Mouse (Mus musculus) MEL (cell line): ENCODE measurements at regions not wholly inside any gene's neighbourhood (a gene's known extent, or its start where the extent isn't known, plus 50 kb on each side); places are given as distances from the start of the nearest gene placed in this dataset.
A peak's percentile ranks its signal among the peaks of the same experiment; 100 is the strongest.
"Not testable (repeated sequence)": the region's sequence is repeated elsewhere in the genome, so short reads cannot be mapped to it uniquely, and the experiment has no call there.

ENCODE experiments used
- DNase-seq: peaks from one replicate; pipeline ENCODE4 v3.0.0; 2011; ENCODE audit warnings: low read depth, low spot score
- H3K27ac ChIP-seq: 2 replicates; pipeline ENCODE4 v1.5.1; 2012; ENCODE audit warnings: low read depth, mild to moderate bottlenecking, control low read depth, low read length, moderate library complexity; ENCODE audit not compliant: control insufficient read depth
- H3K27me3 ChIP-seq, 2 experiments: fragments of 150-350 bp in 1 of 2; sonication (generic) in 1 of 2; 2 replicates each; pipeline ENCODE4 v1.6.1; 2012; ENCODE audit warnings: low read length in 2 of 2, mild to moderate bottlenecking in 2 of 2, improper control_type of control experiment in 1 of 2, moderate library complexity in 1 of 2; ENCODE audit not compliant: insufficient read depth in 2 of 2, control insufficient read depth in 1 of 2
- H3K36me3 ChIP-seq, 2 experiments: 2 replicates each; pipeline ENCODE4 v1.6.1; 2012 to 2014; ENCODE audit warnings: low read length in 2 of 2, improper control_type of control experiment in 1 of 2, inconsistent platforms in 1 of 2, mild to moderate bottlenecking in 1 of 2; ENCODE audit not compliant: insufficient read depth in 2 of 2, control insufficient read depth in 1 of 2
- H3K4me1 ChIP-seq, 2 experiments: fragments of 150-350 bp in 1 of 2; sonication (generic) in 1 of 2; 2 replicates each; pipeline ENCODE4 v1.6.1; 2012; ENCODE audit warnings: low read length in 2 of 2, improper control_type of control experiment in 1 of 2, mild to moderate bottlenecking in 1 of 2; ENCODE audit not compliant: insufficient read depth in 2 of 2, control insufficient read depth in 1 of 2
- H3K4me3 ChIP-seq, 2 experiments: fragments of 150-350 bp in 1 of 2; sonication (generic) in 1 of 2; 2 replicates each; pipeline ENCODE4 v1.5.1; 2012; ENCODE audit warnings: low read depth in 2 of 2, low read length in 2 of 2, mild to moderate bottlenecking in 2 of 2, moderate library complexity in 2 of 2, control low read depth in 1 of 2, improper control_type of control experiment in 1 of 2; ENCODE audit not compliant: control insufficient read depth in 1 of 2, insufficient read depth in 1 of 2
- H3K79me2 ChIP-seq: 2 replicates; pipeline ENCODE4 v1.6.1; 2012; ENCODE audit warnings: mild to moderate bottlenecking, low read length, moderate library complexity; ENCODE audit not compliant: control insufficient read depth, poor library complexity, insufficient read depth
- H3K9ac ChIP-seq: 2 replicates; pipeline ENCODE4 v1.6.1; 2012; ENCODE audit warnings: low read depth, mild to moderate bottlenecking, control low read depth, low read length, moderate library complexity; ENCODE audit not compliant: control insufficient read depth, poor library complexity, severe bottlenecking
- H3K9me3 ChIP-seq: fragments of 150-350 bp; sonication (generic); replicated peaks from 2 replicates; pipeline ENCODE4 v1.6.1; 2012; ENCODE audit warnings: mild to moderate bottlenecking, low read length, improper control_type of control experiment, moderate library complexity; ENCODE audit not compliant: insufficient read depth
- CHD2 ChIP-seq: IDR thresholded peaks from 2 replicates; pipeline ENCODE4 v1.6.1; 2011; ENCODE audit warnings: low read length, improper control_type of control experiment
- CTCF ChIP-seq, 3 experiments: IDR thresholded peaks in 2 of 3; conservative IDR thresholded peaks in 1 of 3; 2 replicates each; pipeline ENCODE4 v1.5.1; 2011 to 2012; ENCODE audit warnings: low read length in 3 of 3, low read depth in 2 of 3, mild to moderate bottlenecking in 2 of 3, improper control_type of control experiment in 1 of 3, inconsistent platforms in 1 of 3, mixed read lengths in 1 of 3, moderate library complexity in 1 of 3; ENCODE audit not compliant: control insufficient read depth in 1 of 3, insufficient read depth in 1 of 3, poor library complexity in 1 of 3, severe bottlenecking in 1 of 3
- ELF1 ChIP-seq: IDR thresholded peaks from 2 replicates; pipeline ENCODE4 v1.6.1; 2014; ENCODE audit warnings: low read depth, mild to moderate bottlenecking, inconsistent platforms, low read length, improper control_type of control experiment, moderate library complexity
- ETS1 ChIP-seq: IDR thresholded peaks from 2 replicates; pipeline ENCODE4 v1.6.1; 2012; ENCODE audit warnings: low read depth, mild to moderate bottlenecking, inconsistent platforms, low read length, improper control_type of control experiment, moderate library complexity
- MEF2A ChIP-seq: IDR thresholded peaks from 2 replicates; pipeline ENCODE4 v1.6.1; 2014; ENCODE audit warnings: low read depth, mild to moderate bottlenecking, inconsistent platforms, low read length, improper control_type of control experiment; ENCODE audit not compliant: poor library complexity, insufficient replicate concordance, severe bottlenecking; ENCODE audit errors: extremely low read depth
- MYC ChIP-seq: IDR thresholded peaks from 2 replicates; pipeline ENCODE4 v1.6.1; 2011; ENCODE audit warnings: low read depth, mild to moderate bottlenecking, low read length, improper control_type of control experiment, moderate library complexity
- RAD21 ChIP-seq: IDR thresholded peaks from 2 replicates; pipeline ENCODE4 v1.6.1; 2011; ENCODE audit warnings: mild to moderate bottlenecking, low read depth, low read length, improper control_type of control experiment
- SMC3 ChIP-seq: IDR thresholded peaks from 2 replicates; pipeline ENCODE4 v1.6.1; 2011; ENCODE audit warnings: low read depth, low read length, improper control_type of control experiment
- ZKSCAN1 ChIP-seq: IDR thresholded peaks from 2 replicates; pipeline ENCODE4 v1.6.1; 2012; ENCODE audit warnings: low read depth, mild to moderate bottlenecking, inconsistent platforms, low read length, improper control_type of control experiment, moderate library complexity
- ZNF384 ChIP-seq: IDR thresholded peaks from 2 replicates; pipeline ENCODE4 v1.6.1; 2012; ENCODE audit warnings: low read depth, mild to moderate bottlenecking, inconsistent platforms, low read length, improper control_type of control experiment

DNA sequence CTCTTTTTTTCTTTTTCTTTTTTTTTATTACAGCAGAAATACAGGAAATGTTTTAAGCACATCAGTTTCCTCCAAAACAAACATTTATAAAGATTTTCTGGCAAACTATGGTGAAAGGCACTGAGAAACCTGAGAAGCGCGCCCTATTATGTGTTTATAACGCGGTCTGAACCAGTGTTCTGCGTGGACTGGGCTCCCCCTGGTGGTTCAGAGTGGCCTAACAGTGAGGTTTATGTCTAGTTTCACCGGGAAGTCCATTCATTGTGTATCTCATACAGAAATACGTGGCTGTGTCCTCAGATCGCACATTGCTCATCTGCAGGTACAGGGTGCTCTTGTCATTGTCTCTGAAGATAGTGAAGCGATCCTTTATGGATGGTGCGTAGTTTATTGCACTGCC lies 437.9 kb downstream of the Adam6a start:
- peak; percentile 36 to 67 (median 49); a peak in 5 of 6 replicates for TF ChIP-seq CTCF (IDR thresholded peaks at IDR 0.05 in 2 of 3, conservative IDR thresholded peaks at IDR 0.05 in 1 of 3; ENCODE audit: control insufficient read depth in 1 of 3, insufficient read depth in 1 of 3, low read depth in 2 of 3, low read length in 3 of 3, poor library complexity in 1 of 3, severe bottlenecking in 1 of 3)
- TF ChIP-seq SMC3 = peak; percentile 39
- TF ChIP-seq RAD21 = peak; percentile 31
- H3K4me3 ChIP-seq, H3K79me2 ChIP-seq, H3K9me3 ChIP-seq, H3K36me3 ChIP-seq, H3K27ac ChIP-seq, H3K27me3 ChIP-seq, H3K9ac ChIP-seq, H3K4me1 ChIP-seq: not testable (repeated sequence)
- DNase-seq = peak; percentile 55

DNA sequence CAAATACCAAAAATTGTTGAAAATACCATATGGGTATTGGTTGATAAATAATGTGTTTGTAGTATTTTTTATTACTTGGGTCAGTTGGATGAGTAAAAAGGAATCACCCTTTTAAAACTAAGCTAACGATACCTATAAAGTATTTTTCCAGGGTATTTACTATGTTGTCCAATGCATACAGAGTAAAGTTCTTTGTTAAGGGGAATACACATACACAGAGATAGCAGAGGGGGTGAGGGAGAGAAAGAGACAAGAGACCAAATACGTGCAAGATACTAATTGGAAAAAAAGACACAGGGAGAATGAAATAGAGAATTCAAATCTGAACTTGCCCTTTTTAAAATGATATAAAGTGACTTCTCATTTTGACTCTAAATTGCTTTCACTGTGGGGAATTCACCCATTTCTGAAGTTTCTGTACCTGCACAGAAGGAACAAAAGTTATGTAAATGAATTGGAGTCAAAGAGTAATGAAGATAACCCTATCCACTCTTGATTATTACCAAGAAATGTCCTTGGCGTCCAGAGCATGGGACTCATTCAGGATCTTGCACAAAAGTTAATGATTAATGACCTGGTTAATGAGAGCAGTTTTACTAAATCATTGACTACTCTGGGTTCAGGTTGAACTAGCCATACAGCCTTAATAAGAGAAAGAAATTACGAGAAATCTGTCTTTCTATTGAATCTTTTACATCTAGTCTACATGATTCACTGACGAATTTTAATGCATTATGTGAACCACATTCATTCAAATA lies 443.7 kb downstream of the Adam6a start:
- no peak for DNase-seq
- Histone ChIP-seq H3K4me1 (no peaks in the 10 kb centered on the region), H3K79me2 (no peaks in the 10 kb centered on the region), H3K27me3 (no peaks in the 10 kb centered on the region), H3K36me3 (no peaks in the 10 kb centered on the region)
- TF ChIP-seq ELF1 (no peak), ZKSCAN1 (no peak)
- TF ChIP-seq, all 39 proteins: peak for 0
- Histone ChIP-seq H3K9me3 (no peaks in the 10 kb centered on the region), H3K27ac (no peak overlapping the region), H3K4me3 (no peak overlapping the region), H3K9ac (no peak overlapping the region)

GRCm38 (mm10) chr12:113992425-113992824 lies 448.7 kb downstream of the Adam6a start:
- H3K4me3 ChIP-seq = no peak overlapping the region
- no peaks in the 10 kb centered on the region for H3K79me2 ChIP-seq
- no peak overlapping the region for H3K27ac ChIP-seq
- DNase-seq = no peak
- H3K9me3 ChIP-seq = no peaks in the 10 kb centered on the region
- no peak overlapping the region for H3K9ac ChIP-seq
- H3K4me1 ChIP-seq = no peaks in the 10 kb centered on the region
- TF ChIP-seq ZNF384 (no peak), MYC (no peak), ETS1 (no peak), CHD2 (no peak), SMC3 (no peak), MEF2A (no peak)
- no peaks in the 10 kb centered on the region for H3K27me3 ChIP-seq
- no peaks in the 10 kb centered on the region for H3K36me3 ChIP-seq

DNA sequence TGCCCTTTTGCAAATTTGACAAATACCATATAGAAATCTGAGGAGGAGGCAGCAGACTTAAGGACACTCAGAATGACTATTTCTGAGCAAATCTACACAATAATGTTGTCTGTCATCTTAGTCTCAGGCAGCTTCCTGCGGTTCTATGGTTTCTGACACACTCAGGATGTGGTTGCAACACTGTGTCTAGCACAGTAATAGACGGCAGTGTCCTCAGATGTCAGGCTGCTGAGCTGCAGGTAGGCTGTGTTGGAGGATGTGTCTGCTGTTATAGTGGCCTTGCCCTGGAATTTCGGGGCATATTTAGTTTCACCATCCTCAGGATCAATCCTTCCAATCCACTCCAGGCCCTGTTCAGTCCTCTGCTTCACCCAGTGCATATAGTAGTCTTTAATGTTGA lies 450.6 kb downstream of the Adam6a start:
- H3K27me3 ChIP-seq, H3K4me1 ChIP-seq, H3K79me2 ChIP-seq, DNase-seq, H3K9me3 ChIP-seq, H3K4me3 ChIP-seq, H3K27ac ChIP-seq, H3K36me3 ChIP-seq, H3K9ac ChIP-seq: not testable (repeated sequence)

DNA sequence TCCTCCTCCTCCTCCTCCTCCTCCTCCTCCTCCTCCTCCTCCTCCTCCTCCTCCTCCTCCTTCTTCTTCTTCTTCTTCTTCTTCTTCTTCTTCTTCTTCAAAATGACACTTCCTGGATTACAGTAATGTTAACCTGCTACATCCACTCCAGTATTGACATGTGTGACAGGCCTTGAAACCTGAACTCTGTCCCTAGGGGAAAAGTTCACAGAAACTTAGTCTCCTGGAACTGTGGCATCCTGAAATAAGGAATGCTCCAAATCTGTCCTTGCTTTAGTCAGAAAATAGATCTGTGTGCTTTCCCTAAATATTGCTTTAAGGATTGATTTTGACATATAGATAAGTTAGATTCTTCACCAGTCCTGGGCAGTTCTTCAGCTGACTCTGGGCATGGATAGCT lies 464.8 kb downstream of the Adam6a start:
- H3K9ac ChIP-seq, H3K4me1 ChIP-seq, H3K36me3 ChIP-seq, H3K9me3 ChIP-seq, DNase-seq, H3K27me3 ChIP-seq, H3K4me3 ChIP-seq, H3K79me2 ChIP-seq, H3K27ac ChIP-seq: not testable (repeated sequence)
